Mouse (Mus musculus) cortical plate, adult 2 months (tissue): ENCODE measurements around the gene Gtsf1.

Source experiments
- CTCF ChIP-seq: fragments of 200-500 bp; IDR thresholded peaks from 2 replicates; pipeline ENCODE4 v1.5.1; 2011; ENCODE audit warnings: mild to moderate bottlenecking, control low read depth, low read length; ENCODE audit not compliant: insufficient read depth; ENCODE audit errors: extremely low read depth
- POLR2A ChIP-seq: fragments of 200-500 bp; IDR thresholded peaks from 2 replicates; pipeline ENCODE4 v1.6.1; 2011; ENCODE audit warnings: mild to moderate bottlenecking, low read length, control low read depth; ENCODE audit not compliant: insufficient read depth; ENCODE audit errors: extremely low read depth

DNA sequence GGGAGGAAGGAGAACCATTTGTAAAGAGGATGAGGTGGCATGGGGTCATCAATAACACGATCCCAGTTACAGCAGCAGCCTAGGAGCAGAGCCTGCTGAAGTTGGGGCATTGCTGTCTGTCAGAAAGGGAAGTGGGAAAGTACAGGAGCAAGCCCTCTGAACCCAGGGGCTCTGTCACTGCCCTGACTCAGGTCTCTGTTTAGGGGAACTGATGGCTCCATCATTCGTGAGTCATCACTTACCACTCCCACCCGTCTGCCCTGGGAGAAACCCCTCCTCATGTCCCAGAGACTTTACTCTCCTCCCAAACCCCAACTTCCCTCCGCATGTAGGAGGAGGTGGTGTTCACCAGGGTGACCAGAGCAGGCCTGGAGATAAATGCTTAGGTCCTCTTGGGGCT, 59.8 kb downstream of the Gtsf1 start:
- no peak for TF ChIP-seq CTCF
- TF ChIP-seq POLR2A, result no peak
